Mouse (Mus musculus) layer of hippocampus, postnatal 14 days (tissue): ENCODE data around the gene Klk10. TPM values are rescaled to one million over a fixed set of nuclear protein-coding genes. Genes with fewer than 3 reads are reported as not detected.

ENCODE experiments used
- DNase-seq, 2 experiments: peaks; one replicate each; pipeline ENCODE4 v3.0.0; 2021 to 2022; ENCODE audit warnings: low spot score in 2 of 2, mixed read lengths in 1 of 2
- total RNA-seq, 2 experiments: library from RNA; stranded (reverse); gene quantifications; 2 replicates each; pipeline ENCODE4 v1.2.3; 2021

Klk10 gene
- total RNA-seq, 2 experiments from 2014 or later = 0.55 to 0.93 TPM

DNA sequence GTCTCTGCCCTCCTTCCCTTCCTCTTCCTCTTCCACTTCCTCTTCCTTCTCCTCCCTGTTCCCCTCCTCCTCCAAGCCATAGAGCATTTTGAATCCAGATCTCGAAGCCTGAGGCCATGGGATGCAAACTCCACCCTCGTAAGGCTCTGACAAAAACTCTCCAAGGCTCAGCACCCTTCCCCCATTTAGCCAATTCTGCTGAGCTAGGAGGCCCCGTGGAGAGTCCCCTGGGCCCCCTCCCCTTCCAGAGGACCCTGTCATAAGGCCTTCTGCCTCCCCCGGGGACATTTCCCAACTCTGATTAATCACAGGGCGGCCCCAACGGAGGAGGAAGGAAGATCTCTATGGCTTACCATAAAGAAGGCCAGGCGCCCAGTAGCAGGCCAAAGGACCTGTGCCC lies 10.8 kb downstream of the Klk10 start, which contains the start of gene Klk9:
Klk9 (plus strand) TSS at position 301 of the 400 bp plus-strand sequence.
- DNase-seq = no peak

DNA sequence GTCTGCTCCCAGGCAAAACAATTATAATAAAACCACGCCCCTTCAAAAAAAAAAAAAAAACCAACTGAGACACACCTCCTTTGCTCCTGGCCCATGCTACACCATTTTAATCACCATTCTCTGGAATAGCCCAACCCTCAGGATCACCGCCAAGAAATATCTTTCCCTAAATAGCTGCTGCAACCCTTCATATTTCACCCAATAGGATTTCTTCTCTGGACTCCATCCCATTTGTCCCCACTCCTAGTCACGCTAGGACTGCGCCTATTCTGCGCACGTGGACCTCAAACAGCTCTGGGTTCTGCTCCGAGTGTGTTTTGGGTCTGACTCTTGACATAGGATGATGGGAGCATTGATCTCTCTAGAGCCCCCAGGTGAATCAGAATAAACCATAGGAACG lies 15.5 kb downstream of the Klk10 start:
- no peak for DNase-seq

DNA sequence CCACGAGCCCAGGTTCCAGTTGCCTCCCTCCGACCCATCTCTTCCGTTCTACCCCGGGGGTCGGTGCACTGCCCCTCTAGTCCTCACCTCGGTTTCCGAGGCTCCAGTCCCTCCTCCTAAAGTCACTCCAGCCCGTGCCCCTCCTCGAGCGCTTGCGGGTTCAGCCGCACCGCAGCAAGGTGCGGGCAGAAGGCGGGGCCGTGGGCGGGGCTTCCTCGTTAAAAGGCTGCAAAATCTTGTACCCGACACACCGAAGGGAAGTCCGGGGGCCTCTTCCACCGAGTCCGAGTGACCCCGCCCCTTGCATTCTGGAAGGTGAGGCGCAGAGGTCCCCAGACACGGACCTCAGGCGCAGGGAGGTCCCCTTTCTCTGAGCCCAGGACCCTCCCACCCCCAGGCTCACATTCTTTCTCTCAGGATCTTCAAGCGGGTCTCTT lies 16.5 kb downstream of the Klk10 start, which contains the start of gene Klk8:
Klk8 (plus strand) TSS at position 245 of the 437 bp plus-strand sequence.
- DNase-seq = no peak

DNA sequence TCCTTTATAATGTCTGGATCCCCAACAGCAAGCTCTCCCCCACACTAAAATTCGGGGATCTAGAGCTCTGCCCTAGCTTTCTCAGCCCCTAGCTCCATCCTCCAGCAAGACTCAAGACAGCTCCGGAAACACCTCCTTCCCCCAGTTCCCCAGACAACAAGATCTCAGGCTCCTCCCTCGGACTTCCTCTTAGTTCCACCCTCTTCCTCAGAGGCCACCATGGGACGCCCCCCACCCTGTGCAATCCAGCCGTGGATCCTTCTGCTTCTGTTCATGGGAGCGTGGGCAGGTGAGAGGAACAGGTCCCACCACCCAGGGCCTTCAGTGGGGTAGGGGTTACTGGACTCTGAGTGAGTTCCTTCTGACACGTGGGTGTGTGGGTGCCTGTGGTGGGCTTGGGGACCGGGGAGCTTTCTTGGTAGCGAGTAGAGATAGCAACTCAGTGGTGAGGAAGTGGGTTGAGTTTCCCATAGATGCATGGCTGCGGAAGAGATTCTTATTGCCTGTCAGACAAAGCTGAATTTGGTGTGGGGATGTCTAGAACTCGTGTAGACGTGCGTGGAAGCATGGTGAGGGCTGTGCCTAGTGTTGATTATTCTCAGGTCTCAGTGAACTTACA lies 17.1 kb downstream of the Klk10 start:
- DNase-seq = no peak

DNA sequence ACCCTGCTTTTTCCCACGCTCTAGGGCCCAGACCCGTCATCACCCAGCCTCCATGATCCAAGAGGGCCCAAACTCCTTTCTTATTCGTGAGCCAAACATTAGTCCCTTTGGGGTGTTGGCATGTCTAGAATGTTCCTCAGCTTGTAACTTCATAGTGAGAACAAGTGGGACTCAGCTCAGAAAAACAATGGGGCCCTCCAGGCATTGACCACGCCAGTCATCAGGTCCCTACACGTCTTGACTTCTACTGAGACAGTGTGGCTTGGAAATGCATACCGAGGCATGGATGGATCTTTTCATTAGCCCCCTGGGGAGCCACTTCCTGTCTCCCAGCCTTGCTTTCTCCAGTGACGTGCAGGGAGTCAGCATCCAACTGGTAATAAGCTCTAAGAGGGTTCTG lies 19.0 kb downstream of the Klk10 start:
- no peak for DNase-seq

DNA sequence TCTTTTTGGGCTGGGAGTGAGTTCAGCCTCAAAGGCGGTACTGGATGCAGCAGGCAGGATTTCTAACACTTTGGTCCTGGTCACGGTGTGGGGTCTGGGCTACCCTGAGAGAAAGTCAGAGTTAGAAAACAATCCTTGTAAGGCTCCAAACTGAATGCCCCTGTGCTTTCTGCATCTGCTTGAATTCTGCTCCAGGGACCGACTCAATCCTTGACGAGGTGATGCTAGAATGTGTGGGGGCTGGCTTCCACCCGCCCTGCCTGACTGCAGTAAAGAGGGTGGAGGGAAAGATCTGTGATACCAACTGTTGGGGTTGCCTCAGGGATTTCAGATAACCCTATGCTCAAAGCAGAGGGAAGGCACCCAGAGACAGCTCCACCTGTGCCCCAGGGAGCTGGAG lies 30.2 kb downstream of the Klk10 start, which contains the start of gene Klk7:
Klk7 (plus strand) TSS at position 301 of the 400 bp plus-strand sequence.
- DNase-seq = no peak

DNA sequence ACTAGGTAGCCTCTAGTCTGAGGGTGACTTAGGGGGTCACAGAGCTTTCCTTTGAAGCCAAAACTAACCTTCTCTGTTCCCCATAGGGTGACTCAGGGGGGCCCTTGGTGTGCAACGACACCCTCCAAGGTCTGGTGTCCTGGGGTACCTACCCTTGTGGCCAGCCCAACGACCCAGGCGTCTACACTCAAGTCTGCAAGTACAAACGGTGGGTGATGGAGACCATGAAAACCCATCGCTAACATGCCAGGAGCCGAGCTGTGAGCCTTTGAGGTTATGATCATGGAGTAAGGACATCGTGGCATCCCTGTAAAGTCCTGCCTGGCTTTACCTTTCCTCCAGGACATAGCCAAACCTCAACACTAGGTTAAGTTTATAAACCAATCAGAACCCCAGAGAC lies 34.4 kb downstream of the Klk10 start:
- no peak for DNase-seq

DNA sequence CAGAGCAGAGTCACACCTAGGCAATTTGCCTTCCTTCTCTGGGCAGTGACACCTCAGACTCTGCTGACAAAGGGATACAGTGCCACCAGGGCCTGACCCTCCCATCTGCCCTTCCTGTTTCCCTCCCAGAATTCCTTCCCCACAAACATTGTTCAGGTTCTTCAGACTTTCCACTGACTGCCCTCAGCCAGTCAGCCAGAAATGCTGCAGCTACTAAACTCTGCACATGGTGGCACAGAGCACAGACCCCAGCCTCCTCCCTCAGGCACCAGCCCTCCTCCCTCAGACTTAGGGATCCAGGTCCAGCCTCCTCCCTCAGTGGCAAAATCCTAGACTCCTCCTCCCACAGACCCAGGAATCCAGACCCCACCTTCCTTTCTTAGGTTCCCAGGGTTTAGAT lies 35.9 kb downstream of the Klk10 start:
- DNase-seq = no peak

DNA sequence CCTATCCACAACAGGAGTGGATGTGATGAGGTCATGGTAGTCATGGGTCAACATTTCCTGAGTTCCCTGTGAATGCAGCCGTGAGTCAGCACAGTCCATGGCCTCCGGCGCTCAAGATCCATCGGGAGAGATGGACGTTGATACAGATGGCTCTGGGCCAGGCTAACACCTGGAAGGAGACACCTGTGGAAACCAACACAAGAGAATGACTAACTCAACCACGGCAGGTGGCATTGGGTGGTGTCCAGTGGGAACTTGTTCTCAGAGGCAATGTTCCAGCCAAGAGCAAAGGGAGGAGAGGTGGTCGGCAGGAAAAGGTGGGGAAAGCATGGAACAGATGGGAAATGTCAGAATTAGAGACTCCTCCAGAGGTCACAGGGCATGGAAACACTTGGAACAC lies 40.7 kb downstream of the Klk10 start:
- DNase-seq = no peak

DNA sequence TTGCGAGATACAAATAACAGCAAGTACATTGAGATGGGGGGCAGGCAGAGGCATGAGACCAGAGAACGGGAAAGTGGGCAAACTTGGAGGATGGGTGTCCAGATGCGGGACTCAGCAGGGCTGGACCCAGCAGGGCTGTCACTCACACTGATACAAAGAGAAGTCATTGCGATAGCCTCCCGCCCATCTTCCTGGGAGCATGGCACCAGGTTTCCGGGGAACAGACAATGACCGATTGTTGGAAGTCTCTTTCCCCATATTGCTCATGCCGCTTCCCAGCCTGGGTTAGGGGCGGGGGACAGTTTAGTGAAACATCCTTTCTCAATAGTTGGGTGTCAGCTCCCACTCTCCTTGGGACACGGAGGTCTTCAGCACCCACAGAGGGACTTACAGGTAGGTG lies 43.4 kb downstream of the Klk10 start, which contains the start of gene Klk6:
Klk6 (plus strand) TSS at position 301 of the 400 bp plus-strand sequence.
- no peak for DNase-seq

DNA sequence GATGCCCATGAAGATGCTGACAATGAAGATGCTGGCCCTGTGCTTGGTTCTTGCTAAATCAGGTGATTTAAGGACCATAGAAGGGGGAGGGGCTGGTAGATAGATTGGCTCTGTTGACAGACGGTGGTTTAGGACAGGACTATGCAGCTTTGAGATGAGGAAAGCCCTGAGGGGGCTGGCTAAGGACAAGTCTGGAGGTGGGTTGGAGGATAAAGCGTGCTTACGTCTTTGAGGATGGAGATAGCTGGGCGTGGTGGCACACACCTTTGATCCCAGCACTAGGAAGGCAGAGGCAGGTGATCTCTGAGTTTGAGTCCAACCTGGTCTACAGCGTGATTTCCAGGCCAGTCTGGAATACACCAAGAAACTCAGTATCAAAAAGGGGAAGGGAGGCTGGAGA lies 45.2 kb downstream of the Klk10 start:
- no peak for DNase-seq

DNA sequence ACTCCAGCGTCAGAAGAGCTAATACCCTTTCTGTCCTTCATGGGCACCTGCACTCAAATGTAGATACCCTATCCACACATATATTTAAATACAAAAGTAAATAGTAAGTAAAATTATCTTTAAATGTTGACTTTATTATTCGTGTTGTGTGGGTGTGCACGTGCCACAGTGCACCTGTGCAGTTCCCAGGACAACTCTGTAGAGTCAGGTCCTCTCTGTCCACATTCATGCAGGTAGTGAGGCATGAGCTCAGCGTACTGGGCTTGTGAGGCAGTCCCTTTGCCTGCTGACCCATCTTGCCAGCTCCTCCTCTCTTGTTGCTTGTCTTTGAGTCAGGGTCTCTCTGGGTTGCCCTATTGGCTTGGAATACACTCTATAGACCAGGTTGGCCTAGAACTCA lies 46.9 kb downstream of the Klk10 start:
- no peak for DNase-seq

DNA sequence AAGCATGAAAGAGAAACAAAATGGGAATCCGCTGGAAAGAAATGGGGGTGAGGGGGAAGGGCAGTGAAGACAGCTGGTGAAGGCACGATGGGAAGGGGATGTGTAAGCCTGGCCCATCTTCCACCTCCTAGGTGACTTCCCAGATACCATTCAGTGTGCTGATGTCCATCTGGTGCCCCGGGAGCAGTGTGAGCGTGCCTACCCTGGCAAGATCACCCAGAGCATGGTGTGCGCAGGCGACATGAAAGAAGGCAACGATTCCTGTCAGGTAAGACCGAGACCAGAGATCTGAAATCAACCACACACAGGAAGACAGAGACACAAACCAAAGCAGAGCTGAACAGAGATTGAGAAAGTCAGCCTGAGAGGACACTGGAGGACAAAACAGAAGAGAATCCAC lies 48.2 kb downstream of the Klk10 start:
- DNase-seq = no peak

Other genes starting within 250 kb of the Klk10 start
- gene Cd33, start 236.6 kb upstream of the Klk10 start, total RNA-seq = 1 to 10 TPM; 6.5 to 6.8 TPM
- 1 to 10 TPM; 5.9 to 6.5 TPM for gene Zfp658, start 218.8 kb upstream of the Klk10 start, total RNA-seq
- 10 to 100 TPM; 20.5 to 25.1 TPM for gene Zfp719, start 201.4 kb upstream of the Klk10 start, total RNA-seq
- under 1 TPM in 1 of 2 experiments, not detected in 1; 0.39 TPM for gene Zfp819, start 173.9 kb upstream of the Klk10 start, total RNA-seq
- gene Ceacam18, start 146.3 kb upstream of the Klk10 start, total RNA-seq = under 1 TPM; 0.19 to 0.28 TPM
- gene Siglece, start 120.9 kb upstream of the Klk10 start, total RNA-seq = 1 to 10 TPM in 1 of 2 experiments, under 1 TPM in 1; 0.74 to 1.7 TPM
- gene Ctu1, start 109.0 kb upstream of the Klk10 start, total RNA-seq = 10 to 100 TPM in 1 of 2 experiments, 1 to 10 TPM in 1; 9.9 to 12.6 TPM
- not detected for gene Klk14, start 90.6 kb upstream of the Klk10 start, total RNA-seq
- gene Klk13, start 68.5 kb upstream of the Klk10 start, total RNA-seq = not detected
- not detected for gene Klk12, start 12.1 kb upstream of the Klk10 start, total RNA-seq
- not detected for gene Klk11, start 6.4 kb upstream of the Klk10 start, total RNA-seq
- gene Klk9, start 10.9 kb downstream of the Klk10 start, total RNA-seq = under 1 TPM in 1 of 2 experiments, not detected in 1; 0.43 TPM
- 10 to 100 TPM; 25.3 to 25.9 TPM for gene Klk8, start 16.5 kb downstream of the Klk10 start, total RNA-seq
- gene Klk7, start 30.3 kb downstream of the Klk10 start, total RNA-seq = under 1 TPM; 0.35 to 0.45 TPM
- gene Klk6, start 43.5 kb downstream of the Klk10 start, total RNA-seq = not detected
- gene Klk5, start 60.9 kb downstream of the Klk10 start, total RNA-seq = not detected
- gene Klk4, start 100.1 kb downstream of the Klk10 start, total RNA-seq = not detected
- not detected for gene Klk15, start 152.7 kb downstream of the Klk10 start, total RNA-seq
- gene Klk1b8, start 169.6 kb downstream of the Klk10 start, total RNA-seq = not detected
- not detected for gene Klk1b1, start 185.7 kb downstream of the Klk10 start, total RNA-seq
- not detected for gene Klk1b9, start 195.0 kb downstream of the Klk10 start, total RNA-seq
- gene Klk1b11, start 214.8 kb downstream of the Klk10 start, total RNA-seq = not detected
- not detected for gene Klk1b26, start 231.1 kb downstream of the Klk10 start, total RNA-seq